Mouse (Mus musculus) embryo, embryonic 11.5 days (tissue): Measurements from ENCODE around the gene Caps2.
A peak's percentile ranks its signal among the peaks of the same experiment; 100 is the strongest.
"Not testable (repeated sequence)": the region's sequence is repeated elsewhere in the genome, so short reads cannot be mapped to it uniquely, and the experiment has no call there.

Experiments
- DNase-seq: peaks from one replicate; pipeline ENCODE4 v3.0.0-alpha.2; 2012; ENCODE audit warnings: low read depth, low spot score

Gene Caps2

GRCm38 (mm10) chr10:112163168-112163766 lies at the start of gene Caps2:
Gene Caps2 (plus strand): TSS chr10:112163621.
- no peak for DNase-seq

GRCm38 (mm10) chr10:112125090-112125489 lies 38.3 kb upstream of the Caps2 start:
- DNase-seq: not testable (repeated sequence)

DNA sequence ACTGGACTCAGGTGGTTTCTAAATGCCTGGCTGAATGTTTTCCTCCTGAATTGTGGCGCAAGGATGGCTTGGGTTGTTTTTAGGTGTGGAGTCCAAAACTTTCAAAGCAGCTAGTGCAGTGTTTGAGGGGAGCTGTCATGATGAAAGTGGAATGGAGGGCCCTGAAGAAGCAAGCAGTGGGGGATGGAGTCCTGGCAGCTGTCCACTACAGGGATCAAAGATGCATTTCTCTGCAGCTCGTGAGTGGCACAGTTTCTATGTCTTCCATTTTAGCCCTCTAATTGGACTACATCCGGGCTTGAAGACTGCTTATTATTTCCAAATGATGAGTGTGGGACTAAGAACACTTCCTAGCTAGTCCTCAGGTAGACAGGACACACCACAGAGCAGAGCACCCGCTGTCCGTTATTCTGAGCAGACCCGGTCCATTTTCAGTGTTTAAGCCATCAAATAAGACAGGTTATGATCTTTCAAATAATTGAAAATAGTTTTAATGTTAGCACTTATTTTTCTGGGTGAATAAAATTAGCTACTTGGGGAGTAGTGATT lies 35.7 kb upstream of the Caps2 start:
- DNase-seq: not testable (repeated sequence)

- no peak for DNase-seq
Measured at GRCm38 (mm10) chr10:112132194-112132593, 31.2 kb upstream of the Caps2 start.

GRCm38 (mm10) chr10:112138050-112138870 lies 25.2 kb upstream of the Caps2 start:
- DNase-seq: no peak

DNA sequence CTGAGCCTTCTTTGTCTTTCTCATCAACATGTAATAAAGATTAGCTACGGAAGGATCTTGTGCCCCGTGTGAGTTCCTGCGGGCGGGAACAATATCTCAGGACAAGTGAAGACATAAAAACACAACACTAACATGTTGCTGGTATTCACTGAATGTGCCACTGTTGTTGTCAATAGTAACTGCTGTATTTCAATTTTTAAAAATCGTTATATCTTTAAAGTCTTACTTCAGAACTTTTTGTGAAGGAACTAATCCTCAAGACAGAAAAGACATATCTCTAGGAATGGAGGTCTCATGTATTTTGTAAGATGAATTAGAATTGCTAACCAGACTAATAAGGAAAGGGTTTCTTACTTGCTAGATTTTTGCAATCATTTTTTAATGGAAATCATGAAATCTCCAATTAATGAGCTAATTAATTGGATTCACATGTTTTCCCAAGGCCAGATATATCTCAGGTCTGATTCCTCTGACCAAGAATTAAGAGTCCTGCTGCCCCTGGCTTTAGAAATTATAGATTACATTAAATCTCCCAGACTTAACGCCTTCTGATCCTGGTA lies 24.5 kb upstream of the Caps2 start:
- no peak for DNase-seq

DNA sequence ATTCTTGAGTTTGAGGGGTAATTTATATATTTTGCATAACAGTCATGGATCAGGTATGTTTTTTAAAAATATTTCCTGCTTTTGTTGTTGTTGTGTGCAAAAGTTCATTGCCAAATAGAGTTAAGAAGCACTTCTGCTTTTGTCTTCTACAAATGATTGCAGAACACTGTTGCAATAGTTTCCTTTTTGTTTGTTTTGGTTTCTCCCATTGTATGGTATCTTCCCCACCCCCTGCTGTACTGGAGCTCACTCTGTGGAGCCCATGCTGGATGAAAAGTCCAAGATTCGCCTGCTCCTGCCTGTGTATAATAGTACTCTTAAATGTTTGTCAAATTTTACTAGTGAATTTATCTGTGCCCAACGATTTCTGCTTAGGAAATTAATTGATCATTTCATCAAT lies 23.6 kb upstream of the Caps2 start:
- DNase-seq: no peak

DNA sequence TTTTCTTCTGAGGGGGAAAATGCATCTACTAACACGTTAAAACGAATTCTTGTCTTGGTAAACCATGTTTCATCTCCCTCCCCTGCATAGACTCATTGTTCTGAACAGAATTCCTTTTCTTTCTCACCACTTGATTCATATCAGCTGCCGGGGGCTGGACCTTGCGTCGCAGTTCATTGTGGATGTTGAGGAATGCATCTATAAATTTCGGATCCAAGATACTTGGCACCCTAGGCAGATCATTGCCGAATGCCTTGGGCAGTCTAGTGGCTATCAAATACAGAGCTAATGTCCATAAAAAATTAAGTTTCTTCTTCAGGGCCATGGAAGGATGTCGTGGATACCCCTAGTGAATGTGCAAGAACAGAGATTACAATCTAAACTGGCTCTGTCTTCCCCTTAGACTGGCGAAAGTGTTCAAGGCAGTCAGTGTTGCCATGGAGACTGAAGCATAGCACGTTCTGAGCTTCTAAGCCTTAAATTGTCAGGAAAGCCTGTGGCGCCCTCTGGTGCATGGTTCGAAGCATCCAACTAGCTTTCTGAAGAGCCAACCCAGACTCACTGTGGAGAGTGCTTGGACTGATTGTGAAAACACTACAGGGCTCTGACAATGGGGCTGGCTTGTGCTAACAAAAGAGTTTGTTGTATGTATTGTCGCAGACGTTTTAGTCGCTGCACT lies 3.4 kb upstream of the Caps2 start, which contains the start of gene Glipr1l3:
TSS of gene Glipr1l3 (minus strand) at position 446 of the 679 bp plus-strand sequence.
- peak; percentile 79 for DNase-seq

DNA sequence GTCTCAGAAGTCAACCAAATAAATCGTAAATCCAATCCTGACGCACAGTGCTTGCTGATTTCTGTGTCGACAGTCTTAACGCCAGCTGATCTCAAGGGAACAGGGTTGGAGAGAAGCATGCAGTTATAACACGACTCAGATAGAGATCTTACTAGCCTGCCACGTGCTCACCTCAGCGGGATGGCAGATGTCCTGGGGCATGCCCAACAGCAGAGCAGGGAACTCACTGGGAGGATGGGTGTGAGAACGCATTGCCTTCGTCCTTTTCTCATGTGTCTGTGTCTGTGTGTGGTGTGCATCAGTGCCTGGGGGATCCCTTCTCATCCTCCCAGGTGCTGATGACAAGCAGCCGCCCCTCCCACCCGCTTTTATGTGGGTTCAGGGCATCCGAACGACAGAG lies 13.6 kb downstream of the Caps2 start:
- DNase-seq: not testable (repeated sequence)

DNA sequence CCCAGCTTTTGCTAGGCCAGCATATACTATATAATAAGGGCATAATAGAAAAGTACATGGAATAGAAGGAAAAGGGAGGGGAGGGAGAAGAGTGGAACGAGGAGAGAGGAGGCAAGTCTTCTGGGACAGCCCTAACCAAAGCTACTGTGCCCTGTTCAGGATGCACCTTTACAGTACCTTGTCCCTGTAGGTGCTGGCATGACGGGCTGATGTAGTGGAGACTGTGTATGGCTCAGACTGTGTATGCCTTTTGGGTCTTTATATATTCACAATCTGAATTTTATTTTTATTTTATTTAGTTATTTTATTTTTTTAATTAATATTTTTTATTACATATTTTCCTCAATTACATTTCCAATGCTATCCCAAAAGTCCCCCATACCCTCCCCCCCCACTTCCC lies 30.5 kb downstream of the Caps2 start:
- DNase-seq: not testable (repeated sequence)

- DNase-seq: peak; percentile 3
Measured at GRCm38 (mm10) chr10:112203463-112203862, 40.0 kb downstream of the Caps2 start.

DNA sequence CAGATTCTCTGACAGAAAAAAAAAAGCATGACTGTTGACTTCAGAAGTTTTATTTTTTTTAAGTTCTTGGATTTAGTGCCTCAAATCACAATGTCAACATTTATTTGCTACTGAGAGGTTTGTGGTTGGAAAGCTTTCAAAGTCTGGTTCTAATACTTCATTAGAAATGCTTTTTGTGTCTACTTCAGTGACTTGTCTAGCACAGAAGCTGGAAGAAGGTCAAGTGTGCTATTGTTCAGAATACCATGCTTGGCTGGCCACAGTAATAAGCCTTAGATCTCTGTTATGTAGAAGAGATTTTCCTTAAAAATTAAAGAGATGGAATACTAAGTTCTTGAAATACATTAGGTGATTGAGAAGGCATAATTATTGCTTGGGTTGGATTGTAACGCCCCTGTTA lies 63.7 kb downstream of the Caps2 start:
- no peak for DNase-seq

DNA sequence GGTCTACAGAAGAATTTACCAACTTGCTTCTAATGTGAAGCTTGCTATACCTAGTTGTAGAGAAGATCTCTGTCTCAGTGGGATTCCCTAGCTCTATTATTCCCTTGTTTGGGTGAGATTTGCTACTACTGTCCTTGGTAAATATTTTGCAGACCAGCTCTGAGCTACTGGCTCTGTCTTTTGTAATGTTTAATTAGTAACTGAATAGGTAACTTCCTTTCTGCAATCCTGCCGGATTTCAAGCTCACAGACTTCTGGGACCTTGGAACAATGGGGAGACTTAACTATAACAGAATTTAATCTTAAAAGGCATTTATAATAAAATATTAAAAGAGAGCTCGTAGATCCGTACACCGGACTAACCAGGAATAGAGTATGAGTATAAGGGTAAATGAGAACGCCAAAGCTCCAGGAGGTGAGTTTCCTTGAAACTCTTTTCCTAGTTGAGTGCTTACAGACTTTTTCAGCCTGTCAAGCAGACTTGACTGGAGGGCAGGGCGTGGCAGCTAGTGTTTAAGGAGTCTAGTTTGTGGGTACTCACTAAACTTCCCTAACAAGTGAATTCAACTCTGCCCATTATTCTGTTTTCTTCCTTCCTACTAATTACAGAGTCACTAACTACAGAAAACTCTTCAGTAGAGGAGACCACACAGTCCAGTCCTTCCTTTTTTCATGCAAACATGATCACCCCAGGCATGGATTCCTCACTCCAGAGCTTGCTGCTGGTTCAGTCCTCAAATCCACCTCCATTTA lies 65.8 kb downstream of the Caps2 start:
- not testable (repeated sequence) for DNase-seq

DNA sequence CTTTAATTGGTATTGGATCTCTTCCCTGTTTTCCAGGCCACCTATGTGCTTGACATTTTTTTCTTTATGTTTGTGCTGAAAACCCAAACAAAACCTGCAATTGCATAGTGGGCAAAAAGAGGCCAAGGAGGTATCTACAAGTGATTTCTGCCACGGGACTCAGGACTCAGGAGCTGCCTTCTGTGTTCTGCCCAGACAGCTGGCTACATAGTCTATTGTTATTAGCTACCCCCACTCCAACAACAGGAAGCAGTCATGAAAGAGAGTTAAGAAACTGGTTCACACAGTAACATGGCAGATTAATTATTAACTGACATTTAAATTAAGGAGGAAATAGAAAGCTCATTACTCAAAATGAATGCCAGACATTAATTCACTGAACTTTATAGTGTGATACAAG lies 69.3 kb downstream of the Caps2 start:
- not testable (repeated sequence) for DNase-seq

- DNase-seq: not testable (repeated sequence)
Measured at GRCm38 (mm10) chr10:112235396-112235940, 72.0 kb downstream of the Caps2 start.

DNA sequence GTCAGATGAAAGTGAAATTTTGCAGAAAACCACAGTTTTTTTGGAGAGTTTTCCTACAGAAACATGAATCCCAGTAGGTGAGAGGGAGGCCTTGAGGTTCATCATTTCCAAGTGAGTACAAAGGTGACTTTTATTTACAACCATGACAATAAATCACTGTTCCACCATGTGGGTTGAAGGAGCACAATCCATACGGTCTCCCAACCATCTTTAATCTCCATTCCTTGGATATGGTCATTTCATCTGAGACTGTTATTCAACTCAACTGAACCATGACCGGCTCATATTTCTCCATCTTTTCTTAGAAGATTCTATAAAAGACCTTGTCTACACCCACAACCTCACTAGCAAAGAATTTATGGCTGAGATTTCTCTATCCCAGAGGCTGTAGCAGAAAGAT lies 84.9 kb downstream of the Caps2 start:
- DNase-seq: no peak

- no peak for DNase-seq
Measured at GRCm38 (mm10) chr10:112263467-112263866, 100.0 kb downstream of the Caps2 start.
